Mouse (Mus musculus) liver, embryonic 14.5 days (tissue): Measurements from ENCODE around the gene Ppfibp2.

Experiments used
- CTCF ChIP-seq: IDR thresholded peaks from 2 replicates; pipeline ENCODE4 v1.5.1; 2016; ENCODE audit warnings: antibody characterized with exemption, low read depth, control low read depth
- EP300 ChIP-seq: IDR thresholded peaks from 2 replicates; pipeline ENCODE4 v1.6.1; 2016; ENCODE audit warnings: antibody characterized with exemption, low read depth

DNA sequence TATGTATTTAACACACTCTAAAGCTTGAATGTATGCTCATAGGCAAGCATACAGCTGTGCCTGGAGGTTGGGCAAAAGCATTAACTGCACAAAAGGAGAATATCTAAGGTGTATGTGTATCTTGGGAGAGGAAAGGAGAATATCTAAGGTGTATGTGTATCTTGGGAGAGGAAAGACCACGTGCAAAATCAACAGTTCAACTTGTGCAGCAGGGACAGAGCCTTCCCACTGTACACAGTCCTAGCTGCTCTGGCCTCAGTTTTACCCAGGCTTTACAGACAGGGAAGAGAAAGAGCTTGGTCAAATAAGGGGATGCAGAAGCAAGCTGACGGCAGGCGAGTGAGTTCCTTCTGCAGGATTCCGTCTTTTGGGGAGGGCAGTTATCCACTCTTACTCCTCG, 119.1 kb downstream of the Ppfibp2 start:
- TF ChIP-seq CTCF (no peak), EP300 (no peak)
